Mouse (Mus musculus): ENCODE data around the gene Ptpn7. TPM values are rescaled to one million over a fixed set of nuclear protein-coding genes. Genes with fewer than 3 reads are reported as not detected.

The Ptpn7 gene
- polyA plus RNA-seq, 1 experiment from 2014 or later: 5.0 TPM

DNA sequence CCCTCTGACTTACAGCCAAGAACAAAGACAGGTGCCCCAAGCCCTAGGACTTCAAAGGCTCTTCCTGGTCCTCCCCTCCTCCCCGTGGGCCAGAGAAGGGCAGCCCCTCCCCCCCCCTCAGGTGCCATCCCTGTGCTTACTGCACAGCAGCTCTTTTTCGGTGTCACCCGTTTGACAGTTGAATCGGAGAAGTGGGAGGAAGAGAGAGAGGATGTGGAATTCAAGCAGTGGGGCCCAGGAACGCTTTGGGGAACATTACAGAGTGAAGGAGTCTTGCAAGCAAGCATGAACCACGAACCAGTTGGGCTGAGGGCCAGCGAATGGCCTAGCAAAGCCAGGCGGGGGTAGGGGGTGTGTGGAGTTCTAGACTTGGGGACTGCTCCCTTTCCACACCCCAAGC, 940 bp upstream of the Ptpn7 start:
- Histone ChIP-seq H3K36me3 (no peaks in the 10 kb centered on the region), H3K4me1 (peaks cover 45% of the 10 kb centered on the region)

DNA sequence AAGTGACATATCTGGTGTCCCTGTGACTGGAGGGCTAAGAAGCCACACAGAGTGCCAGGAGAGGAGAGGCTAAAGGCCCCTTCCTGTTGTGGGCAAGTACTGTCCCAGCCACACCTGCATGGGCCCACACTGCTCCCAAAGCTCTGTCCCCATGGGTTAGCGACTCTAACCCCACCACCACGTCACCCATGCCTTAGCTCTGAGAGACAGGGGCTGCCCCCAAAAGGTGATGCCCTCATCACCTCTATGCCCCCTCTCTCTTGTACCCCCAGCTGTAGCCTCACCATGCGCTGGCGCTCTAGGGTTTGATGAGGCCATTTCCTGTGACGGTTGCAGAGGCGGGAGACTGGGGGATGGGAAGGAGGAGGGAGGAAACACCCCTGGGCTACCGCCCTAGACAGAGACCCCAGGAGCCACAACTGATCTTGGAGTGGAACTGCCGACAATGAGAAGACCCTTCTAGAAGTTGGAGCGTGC, 431 bp downstream of the Ptpn7 start:
- no peak for DNase-seq (ENCODE audit: low spot score)
- Histone ChIP-seq H3K4me3 (no peak overlapping the region), H3K4me1 (peaks cover 40% of the 10 kb centered on the region), H3K27me3 (ENCODE audit: insufficient read depth, poor library complexity, severe bottlenecking) (peaks cover 65% of the 10 kb centered on the region), H3K27ac (peak overlapping the region; percentile 53; the same call in 1 of the 2 replicates), H3K36me3 (no peaks in the 10 kb centered on the region), H3K9me3 (no peaks in the 10 kb centered on the region)
- WGBS: 72% methylated on average over 9 of the region's 9 CpGs

More for the DNA sequence above, 940 bp upstream of the Ptpn7 start:
- 49% methylated on average over 8 of the region's 8 CpGs for WGBS
- no peak for DNase-seq (ENCODE audit: low spot score)
- H3K9me3 ChIP-seq: no peaks in the 10 kb centered on the region
- peaks cover 79% of the 10 kb centered on the region for H3K27me3 ChIP-seq (ENCODE audit: insufficient read depth, poor library complexity, severe bottlenecking)
- no peak overlapping the region for H3K4me3 ChIP-seq
- peak overlapping the region; percentile 53; the same call in 1 of the 2 replicates for H3K27ac ChIP-seq

DNA sequence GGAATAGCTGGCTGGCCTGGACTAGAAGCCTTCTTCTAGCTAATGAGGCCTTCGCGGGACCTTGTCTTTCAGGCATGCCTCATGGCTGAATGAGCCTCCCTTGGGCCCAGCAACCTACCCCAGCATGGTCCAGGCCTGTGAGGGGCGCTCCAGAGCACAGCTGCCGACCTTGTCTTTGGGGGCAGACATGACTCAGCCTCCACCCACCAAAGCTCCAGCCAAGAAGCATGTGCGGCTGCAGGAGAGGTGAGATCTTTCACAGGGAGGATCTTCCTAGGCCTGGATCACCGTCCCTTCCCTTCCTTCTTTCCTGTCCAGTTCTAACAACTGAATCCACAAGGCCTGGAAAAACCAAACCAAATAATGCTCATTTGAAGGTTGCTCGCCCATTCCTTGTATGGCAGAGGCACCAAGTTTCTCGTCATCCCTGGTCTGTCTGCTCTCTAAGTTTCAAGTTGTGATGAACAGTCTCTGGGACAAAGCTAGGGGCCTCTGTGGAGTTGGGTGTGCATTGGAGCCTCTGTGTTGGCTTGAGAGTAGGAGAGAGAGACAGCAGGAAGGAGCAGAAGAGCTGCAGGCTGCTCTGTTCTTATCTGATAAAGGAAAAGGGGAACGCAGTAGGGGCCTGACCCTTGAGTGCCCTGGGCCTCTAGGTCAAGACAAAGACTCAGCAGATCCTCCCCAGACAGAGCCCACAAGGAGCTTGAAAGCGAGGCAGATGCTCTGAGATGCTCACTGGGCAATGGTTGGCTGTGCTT, 1.4 kb downstream of the Ptpn7 start:
- peaks cover 64% of the 10 kb centered on the region for H3K27me3 ChIP-seq (ENCODE audit: insufficient read depth, poor library complexity, severe bottlenecking)
- no peak overlapping the region for H3K27ac ChIP-seq
- H3K4me1 ChIP-seq: peaks cover 31% of the 10 kb centered on the region
- no peak for DNase-seq (ENCODE audit: low spot score)
- WGBS: 73% methylated on average over 10 of the region's 10 CpGs
- H3K4me3 ChIP-seq: no peak overlapping the region
- H3K36me3 ChIP-seq: no peaks in the 10 kb centered on the region
- H3K9me3 ChIP-seq: no peaks in the 10 kb centered on the region

- no peak overlapping the region for H3K27ac ChIP-seq
- H3K9me3 ChIP-seq: no peaks in the 10 kb centered on the region
- WGBS: 85% methylated on average over 8 of the region's 8 CpGs
- no peaks in the 10 kb centered on the region for H3K36me3 ChIP-seq
- peaks cover 30% of the 10 kb centered on the region for H3K4me1 ChIP-seq
- peaks cover 53% of the 10 kb centered on the region for H3K27me3 ChIP-seq (ENCODE audit: insufficient read depth, poor library complexity, severe bottlenecking)
- H3K4me3 ChIP-seq: no peak overlapping the region
- DNase-seq (ENCODE audit: low spot score): no peak
These were observed 2.7 kb downstream of the Ptpn7 start for GRCm38 (mm10) chr1:135135111-135135787.

GRCm38 (mm10) chr1:135136500-135136899, 4.0 kb downstream of the Ptpn7 start:
- 19% methylated on average over 1 of the region's 1 CpGs for WGBS
- no peaks in the 10 kb centered on the region for H3K9me3 ChIP-seq
- H3K36me3 ChIP-seq: no peaks in the 10 kb centered on the region
- no peak overlapping the region for H3K4me3 ChIP-seq
- no peak for DNase-seq (ENCODE audit: low spot score)
- peaks cover 46% of the 10 kb centered on the region for H3K27me3 ChIP-seq (ENCODE audit: insufficient read depth, poor library complexity, severe bottlenecking)
- H3K27ac ChIP-seq: no peak overlapping the region
- H3K4me1 ChIP-seq: peaks cover 22% of the 10 kb centered on the region

- Histone ChIP-seq H3K27ac (no peak overlapping the region), H3K36me3 (no peaks in the 10 kb centered on the region), H3K9me3 (no peaks in the 10 kb centered on the region), H3K4me1 (no peaks in the 10 kb centered on the region; the same call in 1 of the 2 replicates), H3K4me3 (no peak overlapping the region), H3K27me3 (ENCODE audit: insufficient read depth, poor library complexity, severe bottlenecking) (peaks cover 46% of the 10 kb centered on the region)
- DNase-seq (ENCODE audit: low spot score): no peak
- 61% methylated on average over 2 of the region's 2 CpGs for WGBS
These were observed 7.4 kb downstream of the Ptpn7 start for GRCm38 (mm10) chr1:135139906-135140305.

- 63% methylated on average over 2 of the region's 2 CpGs for WGBS
- Histone ChIP-seq H3K4me3 (no peak overlapping the region), H3K27me3 (ENCODE audit: insufficient read depth, poor library complexity, severe bottlenecking) (peaks cover 49% of the 10 kb centered on the region), H3K9me3 (no peaks in the 10 kb centered on the region), H3K36me3 (no peaks in the 10 kb centered on the region), H3K4me1 (peaks cover 10% of the 10 kb centered on the region), H3K27ac (no peak overlapping the region)
- no peak for DNase-seq (ENCODE audit: low spot score)
These were observed 10.0 kb downstream of the Ptpn7 start for GRCm38 (mm10) chr1:135142452-135142851.

DNA sequence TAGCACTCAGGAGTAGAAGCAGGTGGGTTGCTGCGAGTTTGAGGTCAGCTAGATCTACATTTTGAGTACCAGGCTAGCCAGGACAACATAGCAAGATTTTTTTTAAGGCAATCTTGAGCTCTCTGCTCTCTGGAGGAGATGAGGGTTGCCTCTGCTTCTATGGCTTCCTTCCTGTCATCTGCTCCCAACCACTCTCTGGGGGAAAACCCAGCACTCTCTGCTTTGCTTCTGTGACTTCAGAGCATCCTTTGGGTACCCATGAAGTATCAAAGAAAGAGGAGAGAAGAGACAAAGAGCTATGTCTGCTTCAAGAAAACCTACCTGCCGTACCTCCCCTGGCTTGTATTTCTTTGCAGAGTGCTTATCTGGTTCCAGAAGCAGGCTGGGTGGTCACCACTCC, 11.4 kb downstream of the Ptpn7 start:
- Histone ChIP-seq H3K27me3 (ENCODE audit: insufficient read depth, poor library complexity, severe bottlenecking) (peaks cover 51% of the 10 kb centered on the region), H3K36me3 (no peaks in the 10 kb centered on the region), H3K4me1 (peaks cover 23% of the 10 kb centered on the region), H3K9me3 (no peaks in the 10 kb centered on the region), H3K27ac (no peak overlapping the region), H3K4me3 (no peak overlapping the region)
- WGBS: 85% methylated on average over 2 of the region's 2 CpGs
- no peak for DNase-seq (ENCODE audit: low spot score)

- peaks cover 23% of the 10 kb centered on the region for H3K4me1 ChIP-seq
- H3K27me3 ChIP-seq (ENCODE audit: insufficient read depth, poor library complexity, severe bottlenecking): peaks cover 50% of the 10 kb centered on the region
- H3K4me3 ChIP-seq: peak within 1 kb of the TSS; percentile 96
- WGBS: 4% methylated on average over 75 of the region's 78 CpGs
- H3K36me3 ChIP-seq: peaks cover 1% of the 10 kb centered on the region; the same call in 1 of the 2 replicates
- DNase-seq (ENCODE audit: low spot score): no peak
- peak within 1 kb of the TSS; percentile 93 for H3K27ac ChIP-seq
- H3K9me3 ChIP-seq: no peaks in the 10 kb centered on the region
These were observed 13.8 kb downstream of the Ptpn7 start, which contains the start of gene Arl8a for GRCm38 (mm10) chr1:135146077-135146945. TSS of gene Arl8a (plus strand) at chr1:135146824.

- H3K4me1 ChIP-seq: peaks cover 23% of the 10 kb centered on the region
- peak overlapping the region; percentile 96 for H3K4me3 ChIP-seq
- peak; percentile 88 for DNase-seq (ENCODE audit: low spot score)
- peaks cover 51% of the 10 kb centered on the region for H3K27me3 ChIP-seq (ENCODE audit: insufficient read depth, poor library complexity, severe bottlenecking)
- peaks cover 6% of the 10 kb centered on the region; the same call in 1 of the 2 replicates for H3K36me3 ChIP-seq
- no peaks in the 10 kb centered on the region for H3K9me3 ChIP-seq
- H3K27ac ChIP-seq: peak overlapping the region; percentile 93
- WGBS: under 1% methylated on average over 69 of the region's 69 CpGs
These were observed 14.6 kb downstream of the Ptpn7 start for GRCm38 (mm10) chr1:135146946-135147701.

DNA sequence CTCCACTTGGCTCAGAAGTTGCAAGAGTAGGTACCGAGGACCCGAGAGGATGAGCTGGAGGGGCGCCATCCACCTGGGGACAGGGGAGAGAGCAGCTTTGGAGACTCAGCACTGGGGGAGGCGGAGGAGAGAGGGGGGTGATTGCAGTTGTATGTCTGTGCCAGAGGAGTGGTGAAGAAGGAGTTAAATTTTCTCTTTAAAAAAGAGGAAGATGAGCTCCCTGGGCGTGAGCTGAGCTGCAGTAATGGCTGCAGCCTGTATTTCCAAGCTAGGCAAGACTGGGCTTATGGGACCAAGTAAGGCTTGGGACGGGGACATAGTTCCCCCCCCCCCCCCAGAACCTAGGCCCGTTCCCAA, 15.2 kb downstream of the Ptpn7 start:
- Histone ChIP-seq H3K27me3 (ENCODE audit: insufficient read depth, poor library complexity, severe bottlenecking) (peaks cover 55% of the 10 kb centered on the region), H3K27ac (peak overlapping the region; percentile 93), H3K9me3 (no peaks in the 10 kb centered on the region), H3K4me3 (peak overlapping the region; percentile 96), H3K4me1 (peaks cover 23% of the 10 kb centered on the region), H3K36me3 (peaks cover 10% of the 10 kb centered on the region; the same call in 1 of the 2 replicates)
- WGBS: 3% methylated on average over 7 of the region's 7 CpGs
- DNase-seq (ENCODE audit: low spot score): no peak

- no peaks in the 10 kb centered on the region for H3K9me3 ChIP-seq
- WGBS: 77% methylated on average over 4 of the region's 4 CpGs
- no peak overlapping the region for H3K27ac ChIP-seq
- DNase-seq (ENCODE audit: low spot score): no peak
- H3K4me1 ChIP-seq: peaks cover 23% of the 10 kb centered on the region
- H3K4me3 ChIP-seq: peak overlapping the region; percentile 96
- H3K36me3 ChIP-seq: peaks cover 10% of the 10 kb centered on the region; the same call in 1 of the 2 replicates
- H3K27me3 ChIP-seq (ENCODE audit: insufficient read depth, poor library complexity, severe bottlenecking): peaks cover 48% of the 10 kb centered on the region
These were observed 16.0 kb downstream of the Ptpn7 start for GRCm38 (mm10) chr1:135148476-135148875.
